ENCODE assay signal across 8 mouse cellular contexts in the genomic region with DNA sequence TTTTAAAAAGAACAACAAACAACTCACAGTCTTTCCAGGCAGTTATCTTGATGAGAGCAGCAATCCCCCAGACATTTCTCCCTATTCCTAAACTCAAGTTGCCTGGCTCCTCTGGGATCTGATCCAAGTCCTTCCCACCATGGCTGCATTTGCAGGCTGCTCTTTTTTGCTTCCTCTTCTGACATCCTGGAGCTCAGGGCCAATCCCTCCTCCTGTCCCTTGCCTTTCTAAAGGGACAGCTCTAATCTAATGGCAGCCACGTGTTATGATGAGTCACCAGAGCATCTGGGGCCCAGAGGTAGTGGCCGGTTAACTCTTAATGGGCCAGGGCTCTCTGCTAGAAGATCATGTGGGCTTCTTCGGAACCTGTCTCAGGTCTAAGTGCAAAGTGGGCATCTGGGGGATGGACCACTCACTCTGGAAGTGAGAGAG. TPM values are rescaled to one million over a fixed set of nuclear protein-coding genes. Genes with fewer than 3 reads are reported as not detected.
DNase-seq lines count a peak whose midpoint lies in the region.

No protein-coding gene starts in this region.

- peak; percentile 54 for DNase-seq in adrenal gland, adult 18-20 months (ENCODE audit: low spot score in 2 of 2)
- peak; percentile 77 for DNase-seq in cerebellum, adult 9-11 months
- peak; percentile 26 for DNase-seq in forelimb bud, embryonic 11.5 days (ENCODE audit: low read depth, low spot score)
- peak; percentile 82 for DNase-seq in heart, postnatal 4 days
- peak; percentile 36 to 46 for DNase-seq in layer of hippocampus, postnatal 10 days (ENCODE audit: low spot score in 2 of 2)
- peak; percentile 84 for DNase-seq in lung, postnatal 10 days
- DNase-seq in retina, postnatal 1 day = peak; percentile 67
- no peak for DNase-seq in thymus, postnatal 0 days (ENCODE audit: low spot score)

RNA-seq across cellular contexts. Expression of gene Ttc39a, which starts 0.4 kb away (rescaled TPM):
- total RNA-seq in adrenal gland, adult 18-20 months (2021) = 1 to 10 TPM; 3.8 to 6.3 TPM
- 1 to 10 TPM; 3.3 to 4.1 TPM for total RNA-seq in heart, postnatal 4 days (2021)
- 1 to 10 TPM in 1 of 2 experiments, under 1 TPM in 1; 0.83 to 1.1 TPM for total RNA-seq in layer of hippocampus, postnatal 10 days (2021)
- 4.2 and 4.3 TPM in 2 replicates for polyA plus RNA-seq in thymus, postnatal 0 days (2015; fragmentation: Nextera tagmentation; extraction: Ambion mirVana)
